Mouse (Mus musculus) MEL (cell line): ENCODE data around the gene Eva1c. TPM values are rescaled to one million over a fixed set of nuclear protein-coding genes. Genes with fewer than 3 reads are reported as not detected.

Experiments
- DNase-seq: peaks from one replicate; pipeline ENCODE4 v3.0.0; 2011; ENCODE audit warnings: low read depth, low spot score
- H3K27ac ChIP-seq: 2 replicates; pipeline ENCODE4 v1.5.1; 2012; ENCODE audit warnings: low read depth, mild to moderate bottlenecking, control low read depth, low read length, moderate library complexity; ENCODE audit not compliant: control insufficient read depth
- H3K27me3 ChIP-seq, 2 experiments: fragments of 150-350 bp in 1 of 2; sonication (generic) in 1 of 2; 2 replicates each; pipeline ENCODE4 v1.6.1; 2012; ENCODE audit warnings: low read length in 2 of 2, mild to moderate bottlenecking in 2 of 2, improper control_type of control experiment in 1 of 2, moderate library complexity in 1 of 2; ENCODE audit not compliant: insufficient read depth in 2 of 2, control insufficient read depth in 1 of 2
- H3K36me3 ChIP-seq, 2 experiments: 2 replicates each; pipeline ENCODE4 v1.6.1; 2012 to 2014; ENCODE audit warnings: low read length in 2 of 2, improper control_type of control experiment in 1 of 2, inconsistent platforms in 1 of 2, mild to moderate bottlenecking in 1 of 2; ENCODE audit not compliant: insufficient read depth in 2 of 2, control insufficient read depth in 1 of 2
- H3K4me1 ChIP-seq, 2 experiments: fragments of 150-350 bp in 1 of 2; sonication (generic) in 1 of 2; 2 replicates each; pipeline ENCODE4 v1.6.1; 2012; ENCODE audit warnings: low read length in 2 of 2, improper control_type of control experiment in 1 of 2, mild to moderate bottlenecking in 1 of 2; ENCODE audit not compliant: insufficient read depth in 2 of 2, control insufficient read depth in 1 of 2
- H3K4me3 ChIP-seq, 2 experiments: fragments of 150-350 bp in 1 of 2; sonication (generic) in 1 of 2; 2 replicates each; pipeline ENCODE4 v1.5.1; 2012; ENCODE audit warnings: low read depth in 2 of 2, low read length in 2 of 2, mild to moderate bottlenecking in 2 of 2, moderate library complexity in 2 of 2, control low read depth in 1 of 2, improper control_type of control experiment in 1 of 2; ENCODE audit not compliant: control insufficient read depth in 1 of 2, insufficient read depth in 1 of 2
- H3K79me2 ChIP-seq: 2 replicates; pipeline ENCODE4 v1.6.1; 2012; ENCODE audit warnings: mild to moderate bottlenecking, low read length, moderate library complexity; ENCODE audit not compliant: control insufficient read depth, poor library complexity, insufficient read depth
- H3K9ac ChIP-seq: 2 replicates; pipeline ENCODE4 v1.6.1; 2012; ENCODE audit warnings: low read depth, mild to moderate bottlenecking, control low read depth, low read length, moderate library complexity; ENCODE audit not compliant: control insufficient read depth, poor library complexity, severe bottlenecking
- H3K9me3 ChIP-seq: fragments of 150-350 bp; sonication (generic); replicated peaks from 2 replicates; pipeline ENCODE4 v1.6.1; 2012; ENCODE audit warnings: mild to moderate bottlenecking, low read length, improper control_type of control experiment, moderate library complexity; ENCODE audit not compliant: insufficient read depth
- CTCF ChIP-seq, 3 experiments: IDR thresholded peaks in 2 of 3; conservative IDR thresholded peaks in 1 of 3; 2 replicates each; pipeline ENCODE4 v1.5.1; 2011 to 2012; ENCODE audit warnings: low read length in 3 of 3, low read depth in 2 of 3, mild to moderate bottlenecking in 2 of 3, improper control_type of control experiment in 1 of 3, inconsistent platforms in 1 of 3, mixed read lengths in 1 of 3, moderate library complexity in 1 of 3; ENCODE audit not compliant: control insufficient read depth in 1 of 3, insufficient read depth in 1 of 3, poor library complexity in 1 of 3, severe bottlenecking in 1 of 3
- ELF1 ChIP-seq: IDR thresholded peaks from 2 replicates; pipeline ENCODE4 v1.6.1; 2014; ENCODE audit warnings: low read depth, mild to moderate bottlenecking, inconsistent platforms, low read length, improper control_type of control experiment, moderate library complexity
- GABPA ChIP-seq: IDR thresholded peaks from 2 replicates; pipeline ENCODE4 v1.6.1; 2012; ENCODE audit warnings: low read depth, mild to moderate bottlenecking, inconsistent platforms, low read length, improper control_type of control experiment, moderate library complexity
- GATA1 ChIP-seq: IDR thresholded peaks from 2 replicates; pipeline ENCODE4 v1.6.1; 2011; ENCODE audit warnings: low read depth, low read length, improper control_type of control experiment
- MAX ChIP-seq: IDR thresholded peaks from 2 replicates; pipeline ENCODE4 v1.6.1; 2011; ENCODE audit warnings: low read length, improper control_type of control experiment
- MXI1 ChIP-seq: IDR thresholded peaks from 2 replicates; pipeline ENCODE4 v1.6.1; 2011; ENCODE audit warnings: mild to moderate bottlenecking, low read depth, low read length, improper control_type of control experiment
- NRF1 ChIP-seq: IDR thresholded peaks from 2 replicates; pipeline ENCODE4 v1.6.1; 2014; ENCODE audit warnings: low read depth, mild to moderate bottlenecking, inconsistent platforms, low read length, improper control_type of control experiment, moderate library complexity; ENCODE audit not compliant: poor library complexity, insufficient read depth, severe bottlenecking
- POLR2AphosphoS5 ChIP-seq: IDR thresholded peaks from 2 replicates; pipeline ENCODE4 v1.6.1; 2012; ENCODE audit warnings: low read depth, borderline replicate concordance, mild to moderate bottlenecking, inconsistent platforms, low read length, moderate library complexity, mixed read lengths
- RAD21 ChIP-seq: IDR thresholded peaks from 2 replicates; pipeline ENCODE4 v1.6.1; 2011; ENCODE audit warnings: mild to moderate bottlenecking, low read depth, low read length, improper control_type of control experiment
- RCOR1 ChIP-seq: IDR thresholded peaks from 2 replicates; pipeline ENCODE4 v1.6.1; 2012; ENCODE audit warnings: low read depth, mild to moderate bottlenecking, inconsistent platforms, low read length, improper control_type of control experiment
- TCF12 ChIP-seq: IDR thresholded peaks from 2 replicates; pipeline ENCODE4 v1.6.1; 2014; ENCODE audit warnings: low read depth, mild to moderate bottlenecking, inconsistent platforms, low read length, improper control_type of control experiment, moderate library complexity
- polyA plus RNA-seq, 2 experiments: library from polyadenylated mRNA; stranded (reverse) in 1 of 2; unstranded in 1 of 2; fragments of >175 nt in 1 of 2; fragments of >200 nt in 1 of 2; gene quantifications; 2 replicates each; pipeline versions ENCODE4 v1.2.1 to v1.2.4; 2012; ENCODE audit warnings: low replicate concordance in 2 of 2, low read depth in 1 of 2; ENCODE audit not compliant: insufficient read length in 2 of 2, insufficient read depth in 1 of 2, missing spikeins in 1 of 2
- total RNA-seq: library from RNA; depleted of rRNA; stranded (reverse); fragments of 300-350 nt; gene quantifications from 2 replicates; pipeline ENCODE4 v1.2.3, GENCODE M21; 2012

Eva1c gene
- total and polyA plus RNA-seq, 3 experiments, result 0.06 TPM; not detected in 2

DNA sequence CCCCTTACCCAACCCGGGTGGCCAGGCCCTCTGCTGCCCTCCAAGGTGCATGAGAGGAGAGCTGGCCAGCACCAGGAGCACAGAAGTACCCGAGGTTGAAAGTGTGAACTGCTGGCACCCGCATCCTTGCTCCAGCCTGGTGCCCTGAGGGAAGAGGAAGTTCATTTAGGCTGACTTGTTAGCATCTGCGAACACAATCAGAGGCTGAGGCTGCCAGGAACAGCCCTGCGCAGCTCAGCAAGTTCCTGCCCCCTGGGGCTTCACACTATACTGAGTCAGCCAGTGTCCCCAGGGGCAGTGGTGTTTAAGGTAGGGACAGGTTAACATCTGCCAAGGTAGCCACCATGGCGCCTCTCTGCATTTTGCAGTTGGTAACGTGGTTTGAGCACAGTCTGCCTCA is 41.6 kb downstream of the Eva1c start:
- TF ChIP-seq NRF1 (peak; percentile 33; the same call in 1 of the 2 replicates), GABPA (no peak)
- H3K4me1 ChIP-seq, result no peaks in the 10 kb centered on the region
- peaks cover 0 to 4% of the 10 kb centered on the region in 2 experiments; a peak in 2 of 4 replicates for H3K27me3 ChIP-seq
- H3K9me3 ChIP-seq, result no peaks in the 10 kb centered on the region
- DNase-seq, result peak; percentile 52
- H3K4me3 ChIP-seq, result no peak overlapping the region
- no peaks in the 10 kb centered on the region for H3K79me2 ChIP-seq
- H3K27ac ChIP-seq, result no peak overlapping the region
- no peaks in the 10 kb centered on the region for H3K36me3 ChIP-seq
- H3K9ac ChIP-seq, result no peak overlapping the region

DNA sequence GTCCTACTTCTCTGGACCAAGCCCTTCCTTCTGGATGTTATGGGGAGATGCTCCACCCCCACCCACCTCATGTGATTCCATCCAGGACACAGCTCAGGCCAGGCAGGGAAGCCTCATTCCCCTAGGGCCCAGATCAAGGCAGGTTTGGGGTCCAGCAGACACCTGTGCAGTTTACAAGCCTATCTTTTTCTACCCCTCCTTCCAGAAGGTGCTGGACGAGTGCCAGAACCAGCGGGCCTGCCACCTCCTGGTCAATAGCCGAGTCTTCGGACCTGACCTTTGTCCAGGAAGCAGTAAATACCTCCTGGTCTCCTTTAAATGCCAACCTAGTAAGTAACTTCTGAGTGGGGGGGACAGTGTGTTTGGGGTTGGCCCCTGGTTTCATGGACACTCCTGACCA is 42.8 kb downstream of the Eva1c start:
- Histone ChIP-seq H3K4me3 (no peak overlapping the region), H3K27ac (no peak overlapping the region), H3K4me1 (no peaks in the 10 kb centered on the region), H3K27me3 (peaks cover 2 to 4% of the 10 kb centered on the region in 2 experiments; a peak in 3 of 4 replicates), H3K36me3 (no peaks in the 10 kb centered on the region), H3K9ac (no peak overlapping the region), H3K79me2 (no peaks in the 10 kb centered on the region), H3K9me3 (no peaks in the 10 kb centered on the region)
- no peak for DNase-seq
- TF ChIP-seq MXI1 (no peak), MAX (no peak), GATA1 (no peak), POLR2AphosphoS5 (no peak), RAD21 (no peak), RCOR1 (no peak), CTCF (IDR thresholded peaks at IDR 0.05 in 2 of 3, conservative IDR thresholded peaks at IDR 0.05 in 1 of 3; ENCODE audit: control insufficient read depth in 1 of 3, insufficient read depth in 1 of 3, low read depth in 2 of 3, low read length in 3 of 3, poor library complexity in 1 of 3, severe bottlenecking in 1 of 3) (no peak), ELF1 (no peak)

DNA sequence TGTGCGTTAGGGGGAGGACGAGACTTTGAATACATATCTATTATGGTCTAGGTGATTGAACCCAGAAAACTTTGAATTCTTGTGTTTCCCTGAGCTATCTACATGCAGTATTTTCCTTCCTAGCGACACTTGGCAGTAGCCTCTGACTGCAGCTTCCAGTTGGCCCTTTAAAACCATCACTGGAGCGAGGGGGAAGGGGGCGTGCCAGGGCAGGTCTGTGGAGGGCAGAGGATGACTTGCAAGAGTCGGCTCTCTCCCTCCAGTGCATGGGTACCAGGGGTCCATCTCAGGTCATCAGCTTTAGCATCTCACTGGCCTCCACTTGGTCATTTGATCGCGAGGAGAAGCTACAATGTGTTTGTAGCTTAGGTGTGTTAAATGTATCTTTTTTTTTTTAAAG is 46.4 kb downstream of the Eva1c start:
- Histone ChIP-seq H3K4me1 (no peaks in the 10 kb centered on the region), H3K4me3 (no peak overlapping the region), H3K36me3 (no peaks in the 10 kb centered on the region), H3K79me2 (no peaks in the 10 kb centered on the region), H3K9me3 (no peaks in the 10 kb centered on the region), H3K27me3 (peaks cover 2 to 4% of the 10 kb centered on the region in 2 experiments; a peak in 3 of 4 replicates), H3K27ac (no peak overlapping the region), H3K9ac (no peak overlapping the region)
- no peak for DNase-seq
- no peak for TF ChIP-seq TCF12
- TF ChIP-seq ELF1, result no peak
